Mouse (Mus musculus) neural tube, embryonic 14.5 days (tissue): ENCODE measurements around the gene Pcsk7. TPM values are rescaled to one million over a fixed set of nuclear protein-coding genes. Genes with fewer than 3 reads are reported as not detected.

Experiments used
- ATAC-seq: fragments of 200-750 bp; cut with Nextera tagmentation; 2 replicates; pipeline ENCODE4 v1.8.0; 2017; ENCODE audit warnings: low read depth, mild to moderate bottlenecking, moderate TSS enrichment, moderate library complexity
- H3K27ac ChIP-seq: fragments of 300-500 bp; sonication (generic); 2 replicates; pipeline ENCODE4 v1.5.1; 2014; ENCODE audit warnings: low read depth, mild to moderate bottlenecking, control low read depth, low read length, moderate library complexity, mixed read lengths
- H3K27me3 ChIP-seq: fragments of 300-500 bp; sonication (generic); 2 replicates; pipeline ENCODE4 v1.6.1; 2014; ENCODE audit warnings: low read length; ENCODE audit not compliant: control insufficient read depth, insufficient read depth
- H3K36me3 ChIP-seq: fragments of 300-500 bp; sonication (generic); 2 replicates; pipeline ENCODE4 v1.6.1; 2014; ENCODE audit warnings: low read length, mixed read lengths; ENCODE audit not compliant: control insufficient read depth, insufficient read depth
- H3K4me1 ChIP-seq: fragments of 300-500 bp; sonication (generic); 2 replicates; pipeline ENCODE4 v1.6.1; 2014; ENCODE audit warnings: low read length; ENCODE audit not compliant: control insufficient read depth, insufficient read depth
- H3K4me2 ChIP-seq: fragments of 300-500 bp; sonication (generic); 2 replicates; pipeline ENCODE4 v1.6.1; 2014; ENCODE audit warnings: mild to moderate bottlenecking, low read depth, low read length, control low read depth
- H3K4me3 ChIP-seq: fragments of 300-500 bp; sonication (generic); 2 replicates; pipeline ENCODE4 v1.5.1; 2014; ENCODE audit warnings: low read depth, low read length, control low read depth, mixed read lengths
- H3K9ac ChIP-seq: fragments of 300-500 bp; sonication (generic); replicated peaks from 2 replicates; pipeline ENCODE4 v1.6.1; 2014; ENCODE audit warnings: low read depth, mild to moderate bottlenecking, control low read depth, low read length, mixed read lengths
- H3K9me3 ChIP-seq: fragments of 300-500 bp; sonication (generic); 2 replicates; pipeline ENCODE4 v1.6.1; 2016; ENCODE audit warnings: low read length; ENCODE audit not compliant: control insufficient read depth
- WGBS: fragments of 180-500 bp; shearing (Covaris S2); extraction: QIAGEN DNeasy Blood & Tissue Kit; methylation state at CpG from one replicate; pipeline ENCODE4 v1.1.7; 2014; 5-methylcytosine and 5-hydroxymethylcytosine counted together
- polyA plus RNA-seq: library from polyadenylated mRNA; unstranded; fragments of >200 nt; fragmentation: Nextera tagmentation; extraction: Ambion mirVana; gene quantifications from 2 replicates; pipeline ENCODE4 v1.2.1, GENCODE M21; 2014

Pcsk7 gene
- polyA plus RNA-seq, 1 experiment from 2014 or later, result 16.5 TPM

DNA sequence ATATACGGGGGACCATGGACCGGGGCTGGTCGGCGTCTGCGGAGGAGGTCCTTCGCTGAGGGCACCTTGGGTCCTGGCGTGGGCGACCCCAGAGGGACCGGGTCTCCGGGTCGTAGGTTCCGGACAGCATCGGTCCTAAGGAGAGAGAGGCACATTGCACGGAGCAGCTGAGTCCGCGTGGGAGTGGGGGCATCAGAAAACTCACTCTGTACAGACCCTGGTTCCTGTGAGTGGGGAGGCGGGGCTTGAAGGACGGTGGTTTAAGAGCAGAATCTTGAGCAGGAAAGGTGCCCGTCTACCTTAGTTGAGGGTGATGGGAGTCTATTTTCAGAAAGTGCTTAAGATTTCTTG is 756 bp downstream of the Pcsk7 start:
- Histone ChIP-seq H3K36me3 (peaks cover 34% of the 10 kb centered on the region), H3K4me2 (peak overlapping the region; percentile 66), H3K4me1 (peaks cover 17% of the 10 kb centered on the region), H3K4me3 (peak overlapping the region; percentile 90), H3K27ac (peak overlapping the region; percentile 98), H3K9ac (peak overlapping the region; percentile 95), H3K9me3 (no peaks in the 10 kb centered on the region), H3K27me3 (no peaks in the 10 kb centered on the region)
- ATAC-seq, result peak; percentile 33
- 0% methylated on average over 19 of the region's 19 CpGs for WGBS

DNA sequence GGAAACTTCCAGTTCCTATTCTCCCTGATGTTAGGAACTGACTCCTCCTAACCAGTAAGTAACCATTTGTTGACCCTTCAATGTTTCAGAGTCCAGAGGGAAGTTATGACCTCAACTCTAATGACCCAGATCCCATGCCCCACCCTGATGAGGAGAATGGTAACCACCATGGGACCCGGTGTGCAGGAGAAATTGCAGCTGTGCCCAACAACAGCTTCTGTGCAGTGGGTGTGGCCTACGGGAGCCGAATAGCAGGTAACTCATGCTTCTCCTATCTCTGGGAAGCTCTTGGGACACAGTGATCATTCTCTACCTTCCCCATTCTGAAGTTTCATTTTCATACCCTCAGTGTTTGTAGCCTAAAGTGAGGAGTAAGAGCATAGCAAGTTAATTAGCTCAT is 4.7 kb downstream of the Pcsk7 start:
- ATAC-seq, result no peak
- Histone ChIP-seq H3K9ac (no peak overlapping the region), H3K27ac (no peak overlapping the region), H3K4me3 (no peak overlapping the region), H3K9me3 (no peaks in the 10 kb centered on the region), H3K4me1 (peaks cover 9% of the 10 kb centered on the region), H3K36me3 (peaks cover 58% of the 10 kb centered on the region), H3K27me3 (no peaks in the 10 kb centered on the region), H3K4me2 (no peak overlapping the region)
- WGBS, result 92% methylated on average over 3 of the region's 3 CpGs

DNA sequence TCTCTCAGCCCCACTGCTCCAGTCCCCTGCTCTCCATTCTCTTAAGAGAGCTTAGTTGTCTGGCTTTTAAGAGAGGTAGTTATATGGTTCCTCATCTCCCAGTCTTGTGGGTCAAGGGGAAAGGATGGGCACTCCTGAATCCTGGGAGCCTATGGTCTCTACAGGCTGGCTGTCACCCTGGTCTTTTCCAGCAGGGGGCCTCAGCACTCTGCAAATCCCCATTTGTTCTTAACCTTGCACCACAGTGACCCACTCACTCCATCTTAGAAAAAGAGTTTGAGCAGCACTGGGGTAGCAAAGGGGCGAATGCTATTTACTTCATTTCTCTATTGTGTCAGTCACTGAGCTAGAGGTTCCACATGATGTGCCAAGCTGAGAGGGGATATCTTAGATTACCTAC is 5.4 kb downstream of the Pcsk7 start:
- no peaks in the 10 kb centered on the region for H3K27me3 ChIP-seq
- no peak for ATAC-seq
- H3K36me3 ChIP-seq, result peaks cover 65% of the 10 kb centered on the region
- H3K4me3 ChIP-seq, result no peak overlapping the region
- no peaks in the 10 kb centered on the region for H3K9me3 ChIP-seq
- H3K27ac ChIP-seq, result no peak overlapping the region
- H3K4me1 ChIP-seq, result peaks cover 9% of the 10 kb centered on the region
- H3K9ac ChIP-seq, result no peak overlapping the region
- H3K4me2 ChIP-seq, result no peak overlapping the region
- WGBS, result 89% methylated on average over 1 of the region's 1 CpGs

DNA sequence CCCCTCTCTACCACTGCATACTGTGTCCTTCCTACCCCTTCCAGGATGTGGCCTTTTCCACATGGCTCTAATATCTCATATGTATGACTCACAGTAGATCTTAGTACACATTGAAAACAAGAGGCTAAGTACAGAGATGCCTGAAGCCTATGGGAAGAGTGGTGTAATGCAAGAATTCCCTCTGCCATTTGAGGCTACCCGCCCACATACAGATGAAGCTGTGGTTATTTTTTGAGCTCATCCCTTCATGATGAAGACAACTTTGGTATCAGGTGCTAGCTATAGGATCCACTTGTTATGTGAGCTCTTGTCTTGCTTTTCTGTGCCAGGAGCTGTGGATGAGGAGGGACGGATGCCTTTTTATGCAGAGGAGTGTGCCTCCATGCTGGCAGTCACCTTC is 9.4 kb downstream of the Pcsk7 start:
- peaks cover 77% of the 10 kb centered on the region for H3K36me3 ChIP-seq
- no peaks in the 10 kb centered on the region for H3K27me3 ChIP-seq
- no peak for ATAC-seq
- H3K4me3 ChIP-seq, result no peak overlapping the region
- no peak overlapping the region for H3K4me2 ChIP-seq
- H3K9me3 ChIP-seq, result no peaks in the 10 kb centered on the region
- H3K27ac ChIP-seq, result no peak overlapping the region
- WGBS, result 98% methylated on average over 2 of the region's 2 CpGs
- H3K9ac ChIP-seq, result no peak overlapping the region
- H3K4me1 ChIP-seq, result 0 out of 2 replicates have a peak, but pooled peaks cover 4% of the 10 kb centered on the region

GRCm38 (mm10) chr9:45917041-45917934 is 11.0 kb downstream of the Pcsk7 start:
- H3K27me3 ChIP-seq, result no peaks in the 10 kb centered on the region
- no peaks in the 10 kb centered on the region for H3K9me3 ChIP-seq
- 0 out of 2 replicates have a peak, but pooled peaks cover 4% of the 10 kb centered on the region for H3K4me1 ChIP-seq
- peaks cover 72% of the 10 kb centered on the region for H3K36me3 ChIP-seq
- peak overlapping the region; percentile 55; the same call in 1 of the 2 replicates for H3K27ac ChIP-seq
- ATAC-seq, result peak; percentile 90
- H3K4me3 ChIP-seq, result no peak overlapping the region
- H3K9ac ChIP-seq, result no peak overlapping the region
- no peak overlapping the region for H3K4me2 ChIP-seq
- WGBS, result 68% methylated on average over 5 of the region's 5 CpGs

DNA sequence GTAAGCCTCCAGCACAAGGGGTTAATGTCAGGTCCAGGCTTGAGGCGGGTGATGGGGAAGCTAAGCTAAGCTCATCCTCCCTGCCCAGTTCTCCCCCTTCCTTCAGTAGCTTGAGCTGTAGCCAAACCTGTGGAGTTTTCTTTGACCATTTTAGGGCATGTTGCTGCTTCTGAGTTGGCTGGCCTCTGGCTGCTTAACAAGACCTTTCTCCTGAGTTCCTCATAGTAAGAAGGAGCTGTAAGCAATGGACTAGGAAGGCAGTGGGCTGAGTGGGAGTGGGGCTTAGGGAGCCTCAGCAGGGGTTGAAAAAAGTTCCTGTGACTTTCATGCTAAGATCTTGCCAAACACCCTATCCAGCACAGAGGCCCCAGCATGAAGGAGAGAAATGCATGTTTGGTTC is 13.6 kb downstream of the Pcsk7 start:
- Histone ChIP-seq H3K4me1 (0 out of 2 replicates have a peak, but pooled peaks cover 4% of the 10 kb centered on the region), H3K27ac (no peak overlapping the region), H3K4me2 (no peak overlapping the region), H3K9me3 (no peaks in the 10 kb centered on the region), H3K4me3 (no peak overlapping the region), H3K27me3 (no peaks in the 10 kb centered on the region), H3K36me3 (peaks cover 59% of the 10 kb centered on the region), H3K9ac (no peak overlapping the region)
- no peak for ATAC-seq
- WGBS, result 42% methylated on average over 1 of the region's 1 CpGs

- Histone ChIP-seq H3K36me3 (peaks cover 33% of the 10 kb centered on the region), H3K9me3 (no peaks in the 10 kb centered on the region), H3K4me2 (no peak overlapping the region), H3K27me3 (no peaks in the 10 kb centered on the region), H3K4me3 (no peak overlapping the region), H3K9ac (no peak overlapping the region), H3K4me1 (no peaks in the 10 kb centered on the region), H3K27ac (no peak overlapping the region)
- 96% methylated on average over 5 of the region's 5 CpGs for WGBS
- ATAC-seq, result no peak
Measured at GRCm38 (mm10) chr9:45929285-45929684, 23.0 kb downstream of the Pcsk7 start.

DNA sequence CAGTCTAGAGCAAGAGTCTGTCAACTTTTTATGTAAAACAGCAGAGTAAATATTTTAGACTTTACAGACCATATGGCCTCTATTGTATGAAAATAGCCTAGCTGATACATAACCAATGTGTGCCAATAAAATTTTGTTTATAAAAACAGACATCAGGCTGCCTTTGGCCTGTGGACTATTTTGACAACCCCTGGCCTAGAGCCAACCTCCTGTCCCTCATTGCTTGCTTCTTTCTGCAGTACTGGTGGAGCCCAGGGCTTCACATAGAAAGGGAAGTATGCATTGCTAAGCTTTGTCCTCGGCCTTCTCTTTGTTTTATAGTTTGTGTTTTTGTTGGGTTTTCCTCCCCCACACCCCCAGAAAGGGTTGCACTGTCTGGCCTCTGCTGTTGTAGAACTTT is 25.7 kb downstream of the Pcsk7 start:
- Histone ChIP-seq H3K27me3 (no peaks in the 10 kb centered on the region), H3K36me3 (peaks cover 21% of the 10 kb centered on the region), H3K9me3 (no peaks in the 10 kb centered on the region), H3K4me3 (no peak overlapping the region), H3K4me2 (no peak overlapping the region), H3K9ac (no peak overlapping the region), H3K4me1 (no peaks in the 10 kb centered on the region), H3K27ac (no peak overlapping the region)
- 64% methylated on average over 1 of the region's 1 CpGs for WGBS
- no peak for ATAC-seq

DNA sequence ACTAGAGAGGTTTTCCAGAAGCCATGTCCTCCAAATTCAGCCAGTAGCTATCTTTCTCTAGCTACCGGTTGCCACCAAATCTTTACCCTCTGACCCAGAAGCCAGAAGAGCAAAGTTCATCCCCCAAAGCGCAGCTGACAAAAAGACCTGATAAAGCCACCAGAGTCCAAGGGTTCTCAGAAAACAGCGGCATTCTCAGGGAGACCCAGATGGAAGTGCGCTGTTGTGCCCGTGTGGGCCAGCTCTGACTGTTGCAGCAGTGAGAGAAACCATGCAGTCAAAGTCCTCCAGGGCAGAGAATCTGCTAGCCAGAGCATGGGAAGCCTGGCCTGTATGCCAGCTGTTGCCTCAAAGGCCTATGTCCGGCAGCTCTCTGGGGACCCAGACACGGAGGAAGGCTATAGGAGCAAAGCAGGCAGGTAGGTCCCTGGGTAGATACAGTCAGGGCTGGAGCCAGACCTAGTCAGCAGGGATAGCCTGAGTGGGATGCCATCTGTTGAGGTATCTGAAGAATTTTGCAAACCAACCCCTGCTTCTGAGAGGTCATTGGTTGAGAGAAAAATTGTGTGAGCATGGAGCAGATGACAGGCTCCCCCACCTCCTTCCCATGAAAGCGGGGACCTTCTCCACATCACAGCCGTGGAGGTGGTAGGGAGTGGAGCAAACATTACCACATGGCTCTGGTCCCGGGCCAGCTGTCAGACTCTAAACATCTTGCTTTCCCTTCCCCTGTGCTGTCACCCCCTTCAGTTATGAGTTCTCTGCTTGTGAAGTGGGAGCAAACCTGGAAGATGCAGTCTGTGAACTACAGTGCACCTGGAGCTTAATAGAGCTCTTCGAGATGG is 26.5 kb downstream of the Pcsk7 start:
- Histone ChIP-seq H3K4me2 (no peak overlapping the region), H3K9ac (no peak overlapping the region), H3K4me3 (no peak overlapping the region), H3K27ac (no peak overlapping the region), H3K9me3 (no peaks in the 10 kb centered on the region), H3K36me3 (peaks cover 13% of the 10 kb centered on the region), H3K4me1 (no peaks in the 10 kb centered on the region), H3K27me3 (no peaks in the 10 kb centered on the region)
- WGBS, result 80% methylated on average over 11 of the region's 11 CpGs
- ATAC-seq, result no peak
